9 mouse cellular contexts compared by ENCODE assay signal in genomic region chr14:79089464-79089863, GRCm38 (mm10).
A peak's percentile ranks its signal among the peaks of the same experiment; 100 is the strongest.
DNase-seq lines count a peak whose midpoint lies in the region; ATAC-seq and TF ChIP-seq lines count a peak whose summit lies in the region.
"Had no signal": no experiment of that assay in that cellular context is flagged by ENCODE, and none has a peak within 500 bp of the region (broad histone marks: within the 10 kb centered on the region; RNA-seq: fewer than 3 reads in every experiment).

No protein-coding gene starts in this region.

- peaks cover 4% of the 10 kb centered on the region; the same call in 1 of the 2 replicates for H3K9me3 ChIP-seq in neural tube, embryonic 14.5 days (ENCODE audit: control insufficient read depth, low read length)
- H3K9me3 ChIP-seq: liver, embryonic 15.5 days had no signal

- no peaks in the 10 kb centered on the region; the same call in 1 of the 2 replicates for H3K36me3 ChIP-seq in kidney, adult 2 months (ENCODE audit: control insufficient read depth, insufficient read depth, low read length)
- H3K36me3 ChIP-seq in neural tube, embryonic 14.5 days (ENCODE audit: control insufficient read depth, insufficient read depth, low read length) = peaks cover 4% of the 10 kb centered on the region; the same call in 1 of the 2 replicates

- H3K9ac ChIP-seq in neural tube, embryonic 14.5 days (replicated peaks; ENCODE audit: low read depth, low read length) = no peak overlapping the region
- H3K9ac ChIP-seq: liver, embryonic 15.5 days had no signal

- peak; percentile 9 for DNase-seq in layer of hippocampus, adult 9-11 months
- DNase-seq in layer of hippocampus, postnatal 25 days (ENCODE audit: extremely low spot score in 1 of 2, low spot score in 1 of 2) = no peak
- peak; percentile 62 to 80 for DNase-seq in adrenal gland, postnatal 36 days
- peak; percentile 12 to 33 for DNase-seq in gastrocnemius, postnatal 36 days
- DNase-seq in kidney, adult 2 months = peak; percentile 91
- no peak for DNase-seq in spleen, postnatal 14 days (ENCODE audit: low spot score in 2 of 2)

- intact Hi-C loops in gastrocnemius, postnatal 36 days (cut with DNase I) = no loop called here

- peak; percentile 56; the same call in 1 of the 2 replicates for ATAC-seq in neural tube, embryonic 14.5 days (ENCODE audit: low read depth)
- ATAC-seq in erythroid progenitor cell, adult 5-6 weeks (replicated peaks; ENCODE audit: low FRiP score, poor library complexity, severe bottlenecking) = no peak

- WGBS in kidney, adult 2 months = 9% methylated on average over 2 of the region's 2 CpGs
- 29% methylated on average over 2 of the region's 2 CpGs for WGBS in neural tube, embryonic 14.5 days

- peaks cover 14% of the 10 kb centered on the region for H3K4me1 ChIP-seq in kidney, adult 2 months (ENCODE audit: control insufficient read depth, insufficient read depth, low read length)
- H3K4me1 ChIP-seq in neural tube, embryonic 14.5 days (ENCODE audit: control insufficient read depth, insufficient read depth, low read length) = no peaks in the 10 kb centered on the region
- H3K4me1 ChIP-seq: liver, embryonic 15.5 days had no signal

- no peaks in the 10 kb centered on the region for H3K27me3 ChIP-seq in kidney, adult 2 months (replicated peaks; ENCODE audit: control insufficient read depth, insufficient read depth, low read length)
- no peaks in the 10 kb centered on the region for H3K27me3 ChIP-seq in neural tube, embryonic 14.5 days (ENCODE audit: control insufficient read depth, insufficient read depth, low read length)
- H3K27me3 ChIP-seq: liver, embryonic 15.5 days had no signal

- H3K27ac ChIP-seq in kidney, adult 2 months (ENCODE audit: insufficient read depth, low read depth, low read length) = peak overlapping the region; percentile 83
- H3K27ac ChIP-seq in neural tube, embryonic 14.5 days (ENCODE audit: low read depth, low read length) = no peak overlapping the region
- H3K27ac ChIP-seq: liver, embryonic 15.5 days had no signal

- no peak overlapping the region for H3K4me3 ChIP-seq in kidney, adult 2 months (ENCODE audit: insufficient read depth, low read depth, low read length)
- H3K4me3 ChIP-seq in neural tube, embryonic 14.5 days (ENCODE audit: low read depth, low read length) = no peak overlapping the region
- H3K4me3 ChIP-seq: liver, embryonic 15.5 days had no signal

- no peak overlapping the region for H3K4me2 ChIP-seq in neural tube, embryonic 14.5 days (ENCODE audit: low read depth, low read length)
- H3K4me2 ChIP-seq: liver, embryonic 15.5 days had no signal

- TF ChIP-seq POLR2A in kidney, adult 2 months (IDR thresholded peaks at IDR 0.05; ENCODE audit: low read depth, low read length) = no peak

- TF ChIP-seq CTCF in kidney, adult 2 months (conservative IDR thresholded peaks at IDR 0.05; ENCODE audit: insufficient read depth, insufficient read length, low read depth, low read length) = no peak

Comparison
In these comparisons a context has a peak if more than half of its experiments do, and no peak if none do; other contexts are left out.
1. DNase-seq: peak in layer of hippocampus, adult 9-11 months (single experiment), adrenal gland, postnatal 36 days (2 of 2), gastrocnemius, postnatal 36 days (2 of 2) and kidney, adult 2 months (single experiment); none in layer of hippocampus, postnatal 25 days (0 of 2) and spleen, postnatal 14 days (0 of 2).